Mouse (Mus musculus) heart, adult 2 months (tissue): Measurements from ENCODE around the gene Map7. TPM values are rescaled to one million over a fixed set of nuclear protein-coding genes. Genes with fewer than 3 reads are reported as not detected.

ENCODE experiments used
- DNase-seq, 2 experiments: peaks; one replicate each; pipeline ENCODE4 v3.0.0; 2021
- H3K27ac ChIP-seq: fragments of 200-600 bp; 2 replicates; pipeline ENCODE4 v1.8.1; 2022
- H3K27me3 ChIP-seq: fragments of 200-500 bp; 2 replicates; pipeline ENCODE4 v1.6.1; 2012; ENCODE audit warnings: mild to moderate bottlenecking, low read length, inconsistent platforms, mixed read lengths; ENCODE audit not compliant: control insufficient read depth, insufficient read depth
- H3K36me3 ChIP-seq: fragments of 200-500 bp; 2 replicates; pipeline ENCODE4 v1.6.1; 2012; ENCODE audit warnings: low read length, inconsistent platforms; ENCODE audit not compliant: control insufficient read depth, insufficient read depth
- H3K4me1 ChIP-seq: fragments of 200-500 bp; 2 replicates; pipeline ENCODE4 v1.6.1; 2011; ENCODE audit warnings: low read length; ENCODE audit not compliant: control insufficient read depth, insufficient read depth
- H3K4me3 ChIP-seq: fragments of 200-600 bp; 2 replicates; pipeline ENCODE4 v1.8.1; 2022
- H3K79me2 ChIP-seq: fragments of 200-500 bp; replicated peaks from 2 replicates; pipeline ENCODE4 v1.6.1; 2012; ENCODE audit warnings: mild to moderate bottlenecking, inconsistent platforms, low read length, moderate library complexity, mixed read lengths; ENCODE audit not compliant: control insufficient read depth, insufficient read depth
- H3K9ac ChIP-seq: fragments of 200-500 bp; 2 replicates; pipeline ENCODE4 v1.6.1; 2012; ENCODE audit warnings: low read depth, mild to moderate bottlenecking, control low read depth, inconsistent platforms, low read length, mixed read lengths
- CTCF ChIP-seq: fragments of 200-600 bp; IDR thresholded peaks from 2 replicates; pipeline ENCODE4 v1.8.1; 2022; ENCODE audit warnings: antibody characterized with exemption, mild to moderate bottlenecking, moderate library complexity
- EP300 ChIP-seq: fragments of 200-500 bp; IDR thresholded peaks from 2 replicates; pipeline ENCODE4 v1.6.1; 2011; ENCODE audit warnings: low read depth, low read length, control low read depth; ENCODE audit not compliant: insufficient read depth
- POLR2A ChIP-seq: fragments of 200-500 bp; IDR thresholded peaks from 2 replicates; pipeline ENCODE4 v1.6.1; 2011; ENCODE audit warnings: mild to moderate bottlenecking, low read depth, low read length, control low read depth; ENCODE audit not compliant: insufficient read depth
- WGBS: fragments of 180-500 bp; shearing (Covaris S2); methylation state at CpG from one replicate; pipeline ENCODE4 v1.1.7; 2018; 5-methylcytosine and 5-hydroxymethylcytosine counted together
- intact Hi-C: fragments of 180-260 bp; cut with DNase I; formaldehyde crosslinking; loops from one replicate; pipeline ENCODE4 v1.15.1; 2025
- long read RNA-seq: library from polyadenylated mRNA; stranded (forward); transcript quantifications from one replicate; pipeline ENCODE4 v2.0.0, GENCODE M21; 2021
- polyA plus RNA-seq: library from polyadenylated mRNA; depleted of rRNA; stranded (reverse); fragments of >200 nt; gene quantifications from 2 replicates; pipeline ENCODE4 v1.2.3, GENCODE M21; 2012; rRNA removed
- total RNA-seq, 2 experiments: library from RNA; stranded (reverse); gene quantifications; 2 replicates each; pipeline ENCODE4 v1.2.3; 2021

Gene Map7
- total RNA-seq (10 to 100 TPM; 17.9 to 19.3 TPM), polyA plus RNA-seq (5.8 and 6.6 TPM in 2 replicates)
- long read RNA-seq, full-length matches to known transcripts: 14 of 21 reads
- long read RNA-seq, partial matches to known transcripts: 5 of 21 reads
- long read RNA-seq, other reads (novel, unspliced or antisense): 2 of 21 reads

DNA sequence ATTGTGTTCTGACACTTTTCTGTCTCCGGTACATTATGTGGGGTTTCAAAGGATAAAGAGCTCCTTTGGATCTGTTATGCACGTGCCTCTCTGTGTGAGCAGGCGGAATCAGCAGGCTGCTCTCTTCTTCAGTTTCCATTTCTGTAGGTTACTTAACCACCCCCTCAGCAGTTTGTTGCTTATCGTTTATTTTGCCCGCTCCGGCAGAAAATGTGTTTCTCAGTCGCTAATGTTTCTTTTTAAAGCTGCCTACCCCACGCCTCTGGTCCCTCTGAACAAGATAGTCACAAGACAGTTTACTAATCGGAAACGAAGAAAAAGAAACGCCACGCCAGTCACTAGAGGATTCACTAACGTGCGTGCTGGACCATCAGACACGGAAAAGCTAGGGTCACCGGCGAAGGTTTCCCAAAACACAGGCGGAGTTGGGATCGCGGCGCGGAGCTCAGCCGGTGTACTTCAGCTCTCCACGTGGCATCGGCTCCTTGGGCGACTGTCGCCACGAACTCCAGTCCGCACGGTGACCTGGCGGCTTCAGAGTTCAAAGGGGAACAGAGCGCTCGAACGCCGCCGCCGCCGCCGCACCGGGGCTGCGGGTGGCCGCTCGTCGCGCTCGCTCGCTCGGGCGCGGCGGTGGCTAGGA, at the start of gene Map7:
Gene Map7, plus strand, starts transcription at position 342 of the 643 bp plus-strand sequence.
- Histone ChIP-seq H3K4me1 (peaks cover 2% of the 10 kb centered on the region; the same call in 1 of the 2 replicates), H3K9ac (peak within 1 kb of the TSS; percentile 72), H3K79me2 (no peaks in the 10 kb centered on the region), H3K36me3 (no peaks in the 10 kb centered on the region), H3K4me3 (peak within 1 kb of the TSS; percentile 77), H3K27ac (peak within 1 kb of the TSS; percentile 40), H3K27me3 (peaks cover 3% of the 10 kb centered on the region)
- TF ChIP-seq CTCF (no peak), POLR2A (no peak), EP300 (no peak)
- WGBS: 7% methylated on average over 51 of the region's 51 CpGs
- no peak for DNase-seq
- intact Hi-C loops: no loop called here

DNA sequence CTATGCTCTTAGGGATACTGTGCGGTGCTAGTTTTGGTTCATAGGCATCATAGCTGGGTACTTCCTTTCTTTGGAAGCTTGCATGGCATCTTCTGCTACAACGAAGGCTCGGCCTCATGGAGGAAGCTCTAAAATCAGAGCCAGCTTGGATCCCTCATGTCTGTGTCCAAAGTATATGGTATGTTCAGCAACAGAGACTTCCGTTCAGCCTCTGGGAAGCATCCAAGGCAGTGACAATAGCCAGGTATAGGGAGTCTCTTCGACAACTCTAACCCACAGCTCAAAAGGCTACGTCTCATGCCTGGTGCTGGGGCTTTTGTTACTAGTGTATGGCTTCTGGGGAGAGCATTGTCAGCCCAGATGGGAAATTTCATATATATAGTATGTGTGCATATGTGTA, 46.8 kb upstream of the Map7 start:
- peaks cover 4% of the 10 kb centered on the region for H3K36me3 ChIP-seq
- intact Hi-C loops: loop anchor here (5.0 kb wide), 1 partner anchor 59 kb away; no protein-coding TSS in a partner anchor
- no peaks in the 10 kb centered on the region for H3K79me2 ChIP-seq
- TF ChIP-seq POLR2A (no peak), EP300 (no peak), CTCF (no peak)
- no peak for DNase-seq
- H3K4me3 ChIP-seq: no peak overlapping the region
- no peak overlapping the region for H3K9ac ChIP-seq
- 91% methylated on average over 6 of the region's 6 CpGs for WGBS
- H3K27ac ChIP-seq: no peak overlapping the region
- no peaks in the 10 kb centered on the region for H3K27me3 ChIP-seq
- H3K4me1 ChIP-seq: peaks cover 8% of the 10 kb centered on the region

DNA sequence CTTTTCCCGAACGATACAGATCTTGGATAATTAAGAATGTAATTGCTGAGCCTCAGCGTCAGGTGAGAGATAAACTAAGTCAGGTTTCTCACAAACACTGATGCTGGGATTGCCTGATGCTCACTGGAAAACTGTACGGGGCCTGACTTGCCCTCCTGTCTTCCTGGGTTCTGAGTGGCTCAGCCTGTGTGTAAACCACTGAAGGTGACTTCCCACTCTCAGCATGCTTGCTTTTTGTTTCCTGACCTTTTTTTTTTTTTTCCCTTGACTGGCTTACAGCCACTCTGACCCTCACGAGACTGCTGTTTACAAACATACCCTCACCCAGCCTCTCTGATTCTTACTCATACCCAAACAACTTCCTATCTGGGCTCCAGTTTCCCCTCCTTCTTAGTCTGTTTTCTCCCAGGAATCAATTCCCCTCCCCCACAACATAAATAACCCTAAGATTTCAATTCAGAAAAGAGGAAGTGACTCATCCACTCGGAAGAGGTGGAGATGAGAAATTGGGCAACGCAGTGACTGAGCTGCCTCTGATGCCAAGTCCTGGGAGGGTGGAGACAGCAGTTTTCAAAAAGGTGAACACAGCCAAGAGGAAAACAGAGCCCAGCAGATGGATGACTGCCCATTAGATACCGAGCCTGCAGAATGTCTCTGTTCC, 43.9 kb upstream of the Map7 start:
- intact Hi-C loops: loop anchor here (2.0 to 5.0 kb wide), 2 partner anchors 20 to 62 kb away; no protein-coding TSS in a partner anchor
- Histone ChIP-seq H3K4me3 (no peak overlapping the region), H3K4me1 (peaks cover 8% of the 10 kb centered on the region), H3K36me3 (peaks cover 4% of the 10 kb centered on the region), H3K79me2 (no peaks in the 10 kb centered on the region), H3K27ac (peak overlapping the region; percentile 77), H3K9ac (no peak overlapping the region), H3K27me3 (no peaks in the 10 kb centered on the region)
- TF ChIP-seq CTCF (no peak), EP300 (peak; percentile 96)
- WGBS: 32% methylated on average over 8 of the region's 8 CpGs
- DNase-seq: peak; percentile 78 to 91

DNA sequence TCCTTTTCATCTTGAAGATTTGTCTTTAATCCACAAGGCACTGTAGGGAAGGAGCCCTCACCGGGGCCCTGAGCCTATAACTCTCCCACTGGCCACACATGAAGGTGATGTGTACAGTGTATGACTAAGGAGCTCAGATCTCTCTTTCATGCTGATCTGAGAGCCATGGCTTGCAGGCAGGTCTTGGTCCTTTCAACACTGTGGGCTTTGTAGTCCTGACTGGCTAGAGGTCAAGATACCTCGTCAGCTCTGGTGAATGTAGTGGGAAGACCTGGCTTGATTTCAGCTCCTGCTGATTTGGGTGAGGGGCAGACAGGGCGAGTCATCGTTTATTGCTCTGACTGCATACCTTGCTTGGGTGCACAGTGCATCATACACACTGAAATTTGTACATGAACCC, 42.7 kb upstream of the Map7 start:
- 74% methylated on average over 4 of the region's 4 CpGs for WGBS
- Histone ChIP-seq H3K4me1 (peaks cover 8% of the 10 kb centered on the region), H3K9ac (no peak overlapping the region), H3K27me3 (no peaks in the 10 kb centered on the region), H3K27ac (peak overlapping the region; percentile 60), H3K79me2 (no peaks in the 10 kb centered on the region), H3K4me3 (no peak overlapping the region), H3K36me3 (peaks cover 4% of the 10 kb centered on the region)
- TF ChIP-seq POLR2A: no peak
- TF ChIP-seq EP300: no peak
- TF ChIP-seq CTCF: no peak
- no peak for DNase-seq
- intact Hi-C loops: loop anchor here (2.0 kb wide), 1 partner anchor 19 kb away; no protein-coding TSS in a partner anchor

DNA sequence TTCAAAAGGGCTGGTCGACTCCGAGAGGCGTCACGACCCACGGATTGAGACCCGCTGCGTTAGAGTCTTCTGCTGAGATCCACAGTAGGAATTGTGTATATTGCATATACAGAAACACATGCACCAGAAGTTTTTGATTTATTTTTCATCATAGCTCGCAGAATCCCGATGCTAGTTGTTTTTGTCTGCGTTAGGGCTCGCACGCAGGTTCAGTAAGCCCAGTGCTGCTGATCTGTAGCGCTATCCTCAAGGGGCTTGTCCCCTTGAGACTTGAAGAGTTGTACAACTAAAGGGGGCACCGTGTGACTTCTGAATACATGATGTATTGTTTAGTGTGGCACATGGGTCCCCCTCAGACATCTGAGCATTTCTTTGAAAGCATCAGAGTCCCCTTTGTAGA, 41.2 kb upstream of the Map7 start:
- H3K9ac ChIP-seq: no peak overlapping the region
- no peak for DNase-seq
- H3K4me1 ChIP-seq: peaks cover 8% of the 10 kb centered on the region
- intact Hi-C loops: no loop called here
- H3K27me3 ChIP-seq: no peaks in the 10 kb centered on the region
- H3K36me3 ChIP-seq: peaks cover 4% of the 10 kb centered on the region
- TF ChIP-seq CTCF (no peak), EP300 (no peak), POLR2A (no peak)
- 96% methylated on average over 14 of the region's 14 CpGs for WGBS
- H3K79me2 ChIP-seq: no peaks in the 10 kb centered on the region
- no peak overlapping the region for H3K27ac ChIP-seq
- no peak overlapping the region for H3K4me3 ChIP-seq

DNA sequence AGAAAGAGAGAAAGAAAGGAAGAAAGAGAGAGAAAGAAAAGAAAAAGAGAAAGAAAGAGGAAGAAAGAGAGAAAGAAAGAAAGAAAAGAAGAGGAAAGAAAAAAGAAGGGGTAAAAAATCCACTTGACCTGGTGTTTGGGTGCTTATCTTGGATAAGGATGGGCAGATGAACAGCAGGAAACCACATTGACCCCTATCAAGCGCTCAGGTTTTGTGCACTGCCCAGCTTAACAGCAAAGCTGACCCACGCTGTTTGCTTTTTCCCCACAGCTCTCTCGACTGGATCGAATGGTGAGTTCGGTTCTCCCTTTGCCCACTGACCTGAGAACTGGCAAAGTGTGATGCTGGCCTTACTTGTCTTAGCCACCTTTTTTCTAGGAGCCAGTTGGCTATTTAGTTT, 36.8 kb upstream of the Map7 start:
- intact Hi-C loops: no loop called here
- no peaks in the 10 kb centered on the region for H3K36me3 ChIP-seq

More for the DNA sequence above, 36.8 kb upstream of the Map7 start:
- no peak overlapping the region for H3K4me3 ChIP-seq
- no peaks in the 10 kb centered on the region for H3K79me2 ChIP-seq
- WGBS: 90% methylated on average over 5 of the region's 5 CpGs
- H3K4me1 ChIP-seq: no peaks in the 10 kb centered on the region
- no peak for DNase-seq
- no peak overlapping the region for H3K27ac ChIP-seq
- TF ChIP-seq POLR2A: no peak
- no peak for TF ChIP-seq CTCF
- TF ChIP-seq EP300: no peak
- no peaks in the 10 kb centered on the region for H3K27me3 ChIP-seq
- H3K9ac ChIP-seq: no peak overlapping the region
